Mouse (Mus musculus): ENCODE results near the gene Ampd3. TPM values are rescaled to one million over a fixed set of nuclear protein-coding genes. Genes with fewer than 3 reads are reported as not detected.
A peak's percentile ranks its signal among the peaks of the same experiment; 100 is the strongest.

The Ampd3 gene
- total and polyA plus RNA-seq, 3 experiments: 13.1 to 64.1 (median 26.0) TPM

DNA sequence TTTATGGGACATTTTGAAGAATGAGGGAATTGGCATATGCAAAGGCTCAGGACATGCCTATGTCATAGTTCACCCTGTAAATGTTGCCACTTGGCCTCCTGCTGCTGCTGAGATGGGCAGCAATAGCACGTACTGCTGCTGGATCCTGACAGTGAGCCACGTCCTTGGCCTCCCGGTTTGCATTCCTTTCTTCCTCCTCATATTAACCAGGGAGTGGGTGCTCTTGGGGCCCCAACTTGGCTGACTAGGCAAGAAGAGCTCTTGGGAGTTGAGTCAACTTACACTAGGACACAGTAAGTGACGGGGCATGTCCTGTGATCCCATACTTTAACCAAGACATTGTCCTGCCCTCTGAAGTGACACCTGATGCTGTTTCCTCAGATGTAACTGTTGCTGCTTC is 12.5 kb downstream of the Ampd3 start:
- peaks cover 73% of the 10 kb centered on the region for H3K36me3 ChIP-seq (replicated peaks)
- peaks cover 79% of the 10 kb centered on the region for H3K4me1 ChIP-seq (ENCODE audit: insufficient read depth, low read depth, low read length)

DNA sequence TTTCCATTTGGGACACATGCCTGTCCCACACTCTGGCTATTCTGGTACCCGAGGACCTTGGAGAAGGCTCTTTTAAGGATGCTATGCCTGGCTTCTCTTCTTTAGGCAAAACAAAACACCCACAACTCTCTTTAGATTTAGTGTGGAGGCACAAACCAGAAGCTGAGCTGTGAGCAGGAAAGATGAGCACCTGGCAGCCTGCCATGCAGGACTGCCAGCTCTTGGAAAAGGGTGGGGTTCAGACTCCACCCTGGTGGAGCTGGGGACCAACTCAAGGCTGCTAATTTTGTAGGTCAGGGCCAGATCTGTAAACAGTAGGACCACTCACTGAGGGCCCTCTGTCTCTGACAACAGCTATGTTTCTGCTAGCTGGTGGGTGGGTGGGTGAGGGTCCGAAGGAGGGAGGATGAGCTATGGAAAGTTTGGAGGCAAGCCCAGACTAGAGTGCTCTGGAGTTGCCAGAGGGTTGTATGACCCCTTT is 13.3 kb downstream of the Ampd3 start:
- no peak for ATAC-seq (ENCODE audit: extremely low read depth, insufficient number of reproducible peaks, low FRiP score, poor library complexity, severe bottlenecking)
- H3K4me1 ChIP-seq (ENCODE audit: insufficient read depth, low read depth, low read length): peaks cover 72% of the 10 kb centered on the region
- no peak for TF ChIP-seq GATA2 (IDR thresholded peaks at IDR 0.05; ENCODE audit: borderline replicate concordance, low read depth, low read length)
- TF ChIP-seq GATA1 (IDR thresholded peaks at IDR 0.05; ENCODE audit: borderline replicate concordance, low read length): no peak
- TF ChIP-seq TAL1 (conservative IDR thresholded peaks at IDR 0.05; ENCODE audit: low read depth, low read length): no peak
- no peak for TF ChIP-seq CTCF (IDR thresholded peaks at IDR 0.05; ENCODE audit: low read depth, low read length)
- TF ChIP-seq POLR2AphosphoS5 (IDR thresholded peaks at IDR 0.05; ENCODE audit: insufficient replicate concordance, low read depth, low read length): no peak
- no peak overlapping the region; the same call in 1 of the 2 replicates for H3K4me3 ChIP-seq (ENCODE audit: low read depth, low read length)
- H3K9me3 ChIP-seq (replicated peaks): no peaks in the 10 kb centered on the region
- H3K27me3 ChIP-seq (ENCODE audit: insufficient read depth, low read length): no peaks in the 10 kb centered on the region
- no peak for DNase-seq (ENCODE audit: low spot score)
- H3K36me3 ChIP-seq (replicated peaks): peaks cover 78% of the 10 kb centered on the region

More for the DNA sequence above, 12.5 kb downstream of the Ampd3 start:
- H3K9me3 ChIP-seq (replicated peaks): no peaks in the 10 kb centered on the region
- no peak for DNase-seq (ENCODE audit: low spot score)
- TF ChIP-seq CTCF (IDR thresholded peaks at IDR 0.05; ENCODE audit: low read depth, low read length): no peak
- TF ChIP-seq GATA1 (IDR thresholded peaks at IDR 0.05; ENCODE audit: borderline replicate concordance, low read length): no peak
- no peak for TF ChIP-seq GATA2 (IDR thresholded peaks at IDR 0.05; ENCODE audit: borderline replicate concordance, low read depth, low read length)
- no peak for TF ChIP-seq POLR2AphosphoS5 (IDR thresholded peaks at IDR 0.05; ENCODE audit: insufficient replicate concordance, low read depth, low read length)
- no peak for TF ChIP-seq TAL1 (conservative IDR thresholded peaks at IDR 0.05; ENCODE audit: low read depth, low read length)
- ATAC-seq (ENCODE audit: extremely low read depth, insufficient number of reproducible peaks, low FRiP score, poor library complexity, severe bottlenecking): no peak
- H3K4me3 ChIP-seq (ENCODE audit: low read depth, low read length): peak overlapping the region; percentile 3; the same call in 1 of the 2 replicates
- H3K27me3 ChIP-seq (ENCODE audit: insufficient read depth, low read length): no peaks in the 10 kb centered on the region

DNA sequence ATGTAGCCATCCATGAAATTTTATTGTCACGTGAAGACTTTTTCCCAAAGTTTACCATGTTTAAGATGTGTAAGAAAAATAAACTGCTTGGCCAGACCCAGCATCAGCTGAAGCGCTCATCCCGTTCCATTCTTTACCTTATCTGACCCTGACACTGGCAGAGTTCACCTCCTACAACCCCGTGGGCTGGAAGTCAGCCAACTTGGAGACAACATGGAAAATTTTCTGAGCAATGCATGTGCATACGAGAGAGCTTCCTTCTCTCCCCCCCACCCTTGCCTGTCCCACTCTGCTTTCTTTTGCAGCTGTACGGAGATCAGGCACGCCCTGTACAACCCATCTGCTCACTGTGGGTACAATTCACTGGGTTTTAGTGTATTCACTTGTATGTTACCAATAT is 14.1 kb downstream of the Ampd3 start:
- peaks cover 82% of the 10 kb centered on the region for H3K36me3 ChIP-seq (replicated peaks)
- H3K9me3 ChIP-seq (replicated peaks): no peaks in the 10 kb centered on the region
- no peak overlapping the region; the same call in 1 of the 2 replicates for H3K4me3 ChIP-seq (ENCODE audit: low read depth, low read length)
- H3K27me3 ChIP-seq (ENCODE audit: insufficient read depth, low read length): no peaks in the 10 kb centered on the region
- TF ChIP-seq GATA1 (IDR thresholded peaks at IDR 0.05; ENCODE audit: borderline replicate concordance, low read length) (no peak), CTCF (IDR thresholded peaks at IDR 0.05; ENCODE audit: low read depth, low read length) (no peak), TAL1 (conservative IDR thresholded peaks at IDR 0.05; ENCODE audit: low read depth, low read length) (no peak), POLR2AphosphoS5 (IDR thresholded peaks at IDR 0.05; ENCODE audit: insufficient replicate concordance, low read depth, low read length) (no peak), GATA2 (IDR thresholded peaks at IDR 0.05; ENCODE audit: borderline replicate concordance, low read depth, low read length) (no peak)
- DNase-seq (ENCODE audit: low spot score) (no peak), ATAC-seq (ENCODE audit: extremely low read depth, insufficient number of reproducible peaks, low FRiP score, poor library complexity, severe bottlenecking) (no peak)
- peaks cover 63% of the 10 kb centered on the region for H3K4me1 ChIP-seq (ENCODE audit: insufficient read depth, low read depth, low read length)

DNA sequence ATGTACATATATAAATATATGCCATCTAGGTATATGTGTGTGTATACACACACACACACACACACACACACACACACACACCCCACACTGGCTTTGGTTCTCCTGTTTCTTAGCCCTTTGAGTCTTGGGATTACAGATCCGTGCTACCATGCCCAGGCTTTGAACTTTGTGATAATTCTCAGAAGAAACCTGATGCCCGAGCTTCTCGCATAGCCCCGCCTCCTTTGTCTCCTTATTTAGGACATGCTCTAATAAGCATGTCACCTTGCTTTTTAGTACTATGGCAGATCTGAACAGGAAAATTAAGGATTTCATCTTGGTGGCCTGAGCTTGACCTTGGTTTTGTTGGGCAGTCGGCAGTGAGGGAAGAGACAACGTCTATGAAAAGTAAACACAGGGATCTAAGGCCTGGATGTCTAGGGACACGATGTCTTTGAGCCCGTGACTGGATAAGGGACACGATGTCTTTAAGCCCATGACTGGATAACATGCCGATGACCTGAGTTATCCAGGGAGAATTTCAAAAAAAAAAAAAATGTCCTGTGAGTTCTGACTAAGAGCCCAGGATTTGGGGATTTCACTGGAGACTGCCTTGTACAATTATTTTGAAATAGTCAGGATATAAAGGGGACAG is 15.0 kb downstream of the Ampd3 start:
- DNase-seq (ENCODE audit: low spot score) (no peak), ATAC-seq (ENCODE audit: extremely low read depth, insufficient number of reproducible peaks, low FRiP score, poor library complexity, severe bottlenecking) (no peak)
- Histone ChIP-seq H3K4me3 (ENCODE audit: low read depth, low read length) (no peak overlapping the region), H3K9me3 (replicated peaks) (no peaks in the 10 kb centered on the region), H3K4me1 (ENCODE audit: insufficient read depth, low read depth, low read length) (peaks cover 55% of the 10 kb centered on the region), H3K27me3 (ENCODE audit: insufficient read depth, low read length) (no peaks in the 10 kb centered on the region), H3K36me3 (replicated peaks) (peaks cover 83% of the 10 kb centered on the region)
- TF ChIP-seq CTCF (IDR thresholded peaks at IDR 0.05; ENCODE audit: low read depth, low read length) (no peak), GATA1 (IDR thresholded peaks at IDR 0.05; ENCODE audit: borderline replicate concordance, low read length) (no peak), POLR2AphosphoS5 (IDR thresholded peaks at IDR 0.05; ENCODE audit: insufficient replicate concordance, low read depth, low read length) (no peak), TAL1 (conservative IDR thresholded peaks at IDR 0.05; ENCODE audit: low read depth, low read length) (no peak), GATA2 (IDR thresholded peaks at IDR 0.05; ENCODE audit: borderline replicate concordance, low read depth, low read length) (no peak)

DNA sequence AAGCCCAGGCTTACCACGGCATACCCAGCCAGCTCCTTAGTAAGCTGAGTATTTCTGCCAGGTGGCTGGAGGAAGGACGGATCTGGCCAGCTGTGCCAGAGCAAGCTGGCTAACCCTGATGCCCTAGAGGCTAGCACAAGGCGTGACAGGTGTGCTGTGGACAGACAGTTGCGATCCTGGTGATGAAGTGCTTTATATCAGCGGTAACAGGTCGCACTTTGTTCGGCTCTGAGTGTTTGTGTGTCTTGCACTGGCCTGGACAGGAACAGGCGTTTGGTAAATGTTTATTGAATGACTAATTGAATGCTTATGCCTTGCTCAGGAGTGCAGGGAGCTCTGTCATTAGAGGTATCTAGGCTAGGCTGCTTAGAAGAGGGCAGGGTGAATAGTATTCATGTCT is 17.0 kb downstream of the Ampd3 start:
- ATAC-seq (ENCODE audit: extremely low read depth, insufficient number of reproducible peaks, low FRiP score, poor library complexity, severe bottlenecking) (no peak), DNase-seq (ENCODE audit: low spot score) (no peak)
- Histone ChIP-seq H3K27me3 (ENCODE audit: insufficient read depth, low read length) (no peaks in the 10 kb centered on the region), H3K4me1 (ENCODE audit: insufficient read depth, low read depth, low read length) (peaks cover 35% of the 10 kb centered on the region), H3K9me3 (replicated peaks) (no peaks in the 10 kb centered on the region), H3K4me3 (ENCODE audit: low read depth, low read length) (no peak overlapping the region), H3K36me3 (replicated peaks) (peaks cover 85% of the 10 kb centered on the region)
- TF ChIP-seq GATA2 (IDR thresholded peaks at IDR 0.05; ENCODE audit: borderline replicate concordance, low read depth, low read length) (no peak), GATA1 (IDR thresholded peaks at IDR 0.05; ENCODE audit: borderline replicate concordance, low read length) (no peak), CTCF (IDR thresholded peaks at IDR 0.05; ENCODE audit: low read depth, low read length) (no peak), POLR2AphosphoS5 (IDR thresholded peaks at IDR 0.05; ENCODE audit: insufficient replicate concordance, low read depth, low read length) (no peak), TAL1 (conservative IDR thresholded peaks at IDR 0.05; ENCODE audit: low read depth, low read length) (no peak)

DNA sequence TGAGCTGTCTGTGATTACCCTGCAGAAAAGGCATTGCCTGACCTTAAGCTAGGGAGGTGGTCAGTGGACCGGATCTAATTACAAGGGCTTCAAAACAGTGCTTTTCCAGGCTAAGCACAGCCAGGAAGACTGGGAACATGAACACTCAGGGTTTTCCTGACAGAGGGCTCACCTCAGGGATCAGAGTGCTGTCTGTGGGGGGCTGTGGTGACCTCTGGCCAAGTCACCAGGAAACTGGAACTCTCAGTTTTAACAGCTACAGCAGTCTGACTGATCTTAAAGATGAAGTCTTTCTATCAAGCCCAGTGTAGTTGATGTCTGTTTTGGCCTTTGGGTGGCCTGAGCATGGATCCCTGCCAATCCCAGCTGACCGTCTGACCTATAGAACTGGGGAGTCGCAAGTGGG is 17.7 kb downstream of the Ampd3 start:
- DNase-seq (ENCODE audit: low spot score): no peak
- Histone ChIP-seq H3K36me3 (replicated peaks) (peaks cover 85% of the 10 kb centered on the region), H3K4me3 (ENCODE audit: low read depth, low read length) (no peak overlapping the region), H3K27me3 (ENCODE audit: insufficient read depth, low read length) (no peaks in the 10 kb centered on the region), H3K9me3 (replicated peaks) (no peaks in the 10 kb centered on the region), H3K4me1 (ENCODE audit: insufficient read depth, low read depth, low read length) (peaks cover 27% of the 10 kb centered on the region)
- TF ChIP-seq GATA1 (IDR thresholded peaks at IDR 0.05; ENCODE audit: borderline replicate concordance, low read length) (no peak), GATA2 (IDR thresholded peaks at IDR 0.05; ENCODE audit: borderline replicate concordance, low read depth, low read length) (no peak), POLR2AphosphoS5 (IDR thresholded peaks at IDR 0.05; ENCODE audit: insufficient replicate concordance, low read depth, low read length) (no peak), TAL1 (conservative IDR thresholded peaks at IDR 0.05; ENCODE audit: low read depth, low read length) (no peak), CTCF (IDR thresholded peaks at IDR 0.05; ENCODE audit: low read depth, low read length) (no peak)
- ATAC-seq (ENCODE audit: extremely low read depth, insufficient number of reproducible peaks, low FRiP score, poor library complexity, severe bottlenecking): no peak

Data from G1E (cell line).